Mouse (Mus musculus): ENCODE results near the gene Ubxn7.

GRCm38 (mm10) chr16:32316601-32317000, 15.5 kb upstream of the Ubxn7 start:
- TF ChIP-seq TCF12 (IDR thresholded peaks at IDR 0.05; ENCODE audit: insufficient read depth, poor library complexity, severe bottlenecking) (no peak), POLR2A (IDR thresholded peaks at IDR 0.05; ENCODE audit: insufficient read length, low read depth) (no peak), USF1 (IDR thresholded peaks at IDR 0.05; ENCODE audit: low read depth) (no peak), POLR2AphosphoS2 (IDR thresholded peaks at IDR 0.05; ENCODE audit: insufficient read length, low read depth) (no peak), SRF (IDR thresholded peaks at IDR 0.05; ENCODE audit: control insufficient read depth, insufficient read length, low read depth) (no peak)
